Mouse (Mus musculus) liver, embryonic 11.5 days (tissue): ENCODE measurements around the gene Abcc8. TPM values are rescaled to one million over a fixed set of nuclear protein-coding genes. Genes with fewer than 3 reads are reported as not detected.

Source experiments
- ATAC-seq: fragments of 200-750 bp; cut with Nextera tagmentation; replicated peaks from 2 replicates; pipeline ENCODE4 v1.8.0; 2017; ENCODE audit warnings: moderate number of reproducible peaks, mild to moderate bottlenecking, moderate TSS enrichment, moderate library complexity; ENCODE audit not compliant: low FRiP score
- DNase-seq: peaks from one replicate; pipeline ENCODE4 v3.0.0-alpha.2; 2017; ENCODE audit warnings: low spot score
- H3K27ac ChIP-seq: fragments of 300-500 bp; sonication (generic); 2 replicates; pipeline ENCODE4 v1.5.1; 2014; ENCODE audit warnings: mild to moderate bottlenecking, low read depth, low read length, control low read depth
- H3K27me3 ChIP-seq: fragments of 300-500 bp; sonication (generic); replicated peaks from 2 replicates; pipeline ENCODE4 v1.6.1; 2014; ENCODE audit warnings: low read length, mixed read lengths; ENCODE audit not compliant: control insufficient read depth, insufficient read depth
- H3K36me3 ChIP-seq: fragments of 300-500 bp; sonication (generic); 2 replicates; pipeline ENCODE4 v1.6.1; 2014; ENCODE audit warnings: mild to moderate bottlenecking, low read length, moderate library complexity, mixed read lengths; ENCODE audit not compliant: control insufficient read depth, insufficient read depth
- H3K4me1 ChIP-seq: fragments of 300-500 bp; sonication (generic); replicated peaks from 2 replicates; pipeline ENCODE4 v1.6.1; 2014; ENCODE audit warnings: low read length, mixed read lengths; ENCODE audit not compliant: control insufficient read depth, insufficient read depth
- H3K4me2 ChIP-seq: fragments of 300-500 bp; sonication (generic); 2 replicates; pipeline ENCODE4 v1.6.1; 2014; ENCODE audit warnings: mild to moderate bottlenecking, control low read depth, moderate library complexity
- H3K4me3 ChIP-seq: fragments of 300-500 bp; sonication (generic); 2 replicates; pipeline ENCODE4 v1.5.1; 2014; ENCODE audit warnings: low read depth, low read length, control low read depth
- H3K9ac ChIP-seq: fragments of 300-500 bp; sonication (generic); 2 replicates; pipeline ENCODE4 v1.6.1; 2014; ENCODE audit warnings: low read depth, low read length, control low read depth
- H3K9me3 ChIP-seq: fragments of 300-500 bp; sonication (generic); 2 replicates; pipeline ENCODE4 v1.6.1; 2016; ENCODE audit warnings: low read length, inconsistent platforms, mixed read lengths; ENCODE audit not compliant: control insufficient read depth
- WGBS: fragments of 180-500 bp; shearing (Covaris S2); extraction: QIAGEN DNeasy Blood & Tissue Kit; methylation state at CpG from one replicate; pipeline ENCODE4 v1.1.7; 2014; 5-methylcytosine and 5-hydroxymethylcytosine counted together
- polyA plus RNA-seq: library from polyadenylated mRNA; unstranded; fragments of >200 nt; fragmentation: Nextera tagmentation; extraction: Ambion mirVana; gene quantifications from 2 replicates; pipeline ENCODE4 v1.2.1, GENCODE M21; 2014

Abcc8 gene
- polyA plus RNA-seq, 1 experiment from 2014 or later, result 0.71 TPM

DNA sequence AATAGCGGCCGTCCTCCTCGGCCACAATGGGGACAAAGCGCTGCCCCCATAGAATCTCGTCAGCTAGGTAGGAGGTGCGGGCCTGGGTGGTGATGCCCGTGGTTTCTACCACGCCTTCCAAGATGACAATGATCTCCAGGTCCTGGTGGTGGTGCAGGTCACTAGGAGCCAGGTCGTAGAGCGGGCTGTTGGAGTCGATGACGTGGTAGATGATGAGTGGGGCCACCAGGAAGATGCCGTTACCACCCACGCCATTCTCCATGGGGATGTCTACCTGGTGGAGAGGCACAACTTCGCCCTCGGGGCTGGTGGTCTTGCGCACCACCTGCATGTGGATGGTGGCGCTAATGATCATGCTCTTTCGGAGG is 80.9 kb downstream of the Abcc8 start:
- Histone ChIP-seq H3K9me3 (no peaks in the 10 kb centered on the region), H3K4me1 (peaks cover 4% of the 10 kb centered on the region; the same call in 1 of the 2 replicates), H3K27me3 (peaks cover 27% of the 10 kb centered on the region), H3K4me3 (no peak overlapping the region), H3K27ac (no peak overlapping the region), H3K36me3 (no peaks in the 10 kb centered on the region), H3K9ac (no peak overlapping the region), H3K4me2 (no peak overlapping the region)
- ATAC-seq (no peak), DNase-seq (no peak)
- WGBS, result 89% methylated on average over 19 of the region's 19 CpGs

DNA sequence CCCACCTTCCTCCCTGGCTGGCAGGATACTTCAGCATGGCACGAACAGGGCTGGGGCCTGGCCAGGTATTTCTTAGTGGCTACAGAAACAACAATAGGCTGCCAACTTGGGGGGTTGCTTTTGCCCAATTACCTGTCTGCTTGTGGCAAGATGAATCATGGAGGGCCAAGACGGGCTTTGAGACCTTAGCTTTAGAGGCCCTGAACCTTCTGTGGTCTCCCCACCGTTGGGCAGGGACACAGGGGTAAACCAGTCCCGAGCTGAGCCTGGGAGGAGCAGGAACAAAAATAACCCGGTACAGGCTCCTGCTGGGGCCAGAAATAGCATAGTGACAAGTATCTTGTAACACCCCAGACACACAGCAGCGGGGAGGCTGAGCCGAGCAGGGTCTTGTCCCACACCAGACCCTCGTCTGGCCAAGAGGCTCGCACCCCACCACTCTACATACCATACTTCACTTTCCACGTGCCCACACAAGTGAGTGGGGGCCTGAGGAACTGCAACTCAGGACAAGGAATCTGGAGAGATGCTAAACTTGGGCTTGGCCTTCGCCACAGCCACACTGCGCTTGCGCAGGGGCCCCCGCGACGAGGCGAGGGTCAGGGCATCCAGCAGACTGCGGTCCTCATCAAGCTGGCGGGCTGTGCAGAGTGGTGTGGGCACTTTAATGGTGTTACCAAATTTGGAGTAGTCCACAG is 81.5 kb downstream of the Abcc8 start:
- Histone ChIP-seq H3K4me1 (peaks cover 4% of the 10 kb centered on the region; the same call in 1 of the 2 replicates), H3K27me3 (peaks cover 27% of the 10 kb centered on the region), H3K9ac (no peak overlapping the region), H3K4me2 (no peak overlapping the region), H3K4me3 (no peak overlapping the region), H3K27ac (no peak overlapping the region), H3K9me3 (no peaks in the 10 kb centered on the region), H3K36me3 (no peaks in the 10 kb centered on the region)
- 76% methylated on average over 19 of the region's 19 CpGs for WGBS
- DNase-seq, result no peak
- no peak for ATAC-seq

DNA sequence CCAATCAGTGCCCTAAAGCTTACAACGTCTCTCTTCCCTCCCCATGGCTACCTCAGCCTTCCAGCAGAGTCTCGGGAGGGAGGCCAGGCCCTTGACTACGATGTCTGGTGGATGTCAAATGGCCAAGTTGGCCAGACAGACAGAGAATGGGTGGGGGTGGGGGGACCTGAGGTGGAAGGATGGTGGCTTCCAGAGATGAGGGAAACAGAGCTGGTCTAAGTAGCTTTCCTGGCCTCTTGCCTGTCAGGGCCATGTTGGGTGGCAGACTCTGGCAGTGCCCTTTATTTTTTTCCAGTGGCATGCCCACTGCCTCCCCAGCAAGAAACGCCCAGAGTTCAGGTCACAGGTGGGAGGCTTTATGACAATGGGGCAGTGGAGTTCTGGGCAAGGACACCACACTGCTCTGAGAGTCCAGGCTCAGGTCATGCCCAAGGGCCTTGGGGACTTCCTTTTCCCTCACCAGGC is 82.5 kb downstream of the Abcc8 start:
- no peak overlapping the region for H3K9ac ChIP-seq
- WGBS, result 53% methylated on average over 4 of the region's 4 CpGs
- no peaks in the 10 kb centered on the region for H3K9me3 ChIP-seq
- DNase-seq (no peak), ATAC-seq (no peak)
- peaks cover 4% of the 10 kb centered on the region; the same call in 1 of the 2 replicates for H3K4me1 ChIP-seq
- H3K36me3 ChIP-seq, result no peaks in the 10 kb centered on the region
- no peak overlapping the region for H3K4me3 ChIP-seq
- H3K4me2 ChIP-seq, result no peak overlapping the region
- H3K27ac ChIP-seq, result no peak overlapping the region
- H3K27me3 ChIP-seq, result peaks cover 30% of the 10 kb centered on the region

DNA sequence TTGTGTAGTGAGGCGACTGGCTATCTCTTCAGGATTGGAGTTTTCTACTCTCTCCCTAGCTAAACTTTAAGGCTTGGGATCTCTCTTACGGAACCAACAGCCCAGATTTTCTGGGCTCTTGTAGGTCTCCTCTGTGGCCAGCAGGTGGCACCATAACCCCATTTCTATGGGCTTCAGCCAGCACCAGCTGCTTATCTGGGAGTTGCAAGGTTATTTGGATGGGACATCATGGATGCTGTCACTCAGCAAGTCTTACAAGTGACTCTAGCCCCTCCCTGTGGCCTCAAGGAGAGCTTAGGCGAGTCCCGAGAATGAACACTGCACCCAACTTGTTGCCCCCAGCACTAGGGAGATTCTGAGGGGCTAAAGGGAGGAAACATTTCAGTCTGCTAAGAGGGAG is 83.7 kb downstream of the Abcc8 start:
- peaks cover 4% of the 10 kb centered on the region; the same call in 1 of the 2 replicates for H3K4me1 ChIP-seq
- no peak for ATAC-seq
- peak; percentile 48 for DNase-seq
- no peaks in the 10 kb centered on the region for H3K36me3 ChIP-seq
- H3K27ac ChIP-seq, result no peak overlapping the region
- H3K9me3 ChIP-seq, result no peaks in the 10 kb centered on the region
- H3K4me2 ChIP-seq, result no peak overlapping the region
- WGBS, result 8% methylated on average over 4 of the region's 4 CpGs
- peaks cover 30% of the 10 kb centered on the region for H3K27me3 ChIP-seq
- H3K9ac ChIP-seq, result no peak overlapping the region
- H3K4me3 ChIP-seq, result no peak overlapping the region

DNA sequence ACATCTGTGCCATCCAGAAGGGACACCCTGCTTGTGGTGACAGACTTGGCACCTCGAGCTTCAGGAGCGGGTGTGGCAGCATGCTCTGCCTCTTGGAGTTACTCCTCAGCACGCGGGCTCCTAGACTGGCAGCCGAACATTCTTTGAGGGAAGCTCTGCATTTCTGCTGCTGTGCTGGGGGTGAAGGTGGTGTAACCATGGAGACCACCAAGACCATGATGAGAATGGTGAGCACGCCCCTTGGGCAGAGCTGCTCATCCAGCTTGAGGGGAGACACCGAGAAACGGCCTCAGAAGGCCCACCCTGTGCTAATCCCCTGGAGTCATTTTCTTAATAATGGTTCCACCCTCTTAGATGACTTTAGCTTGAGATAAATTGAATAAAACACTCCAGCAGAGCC is 87.0 kb downstream of the Abcc8 start:
- Histone ChIP-seq H3K9ac (no peak overlapping the region), H3K27ac (no peak overlapping the region), H3K4me1 (no peaks in the 10 kb centered on the region), H3K4me2 (no peak overlapping the region), H3K36me3 (no peaks in the 10 kb centered on the region), H3K27me3 (peaks cover 10% of the 10 kb centered on the region), H3K4me3 (no peak overlapping the region), H3K9me3 (no peaks in the 10 kb centered on the region)
- ATAC-seq, result no peak
- no peak for DNase-seq
- WGBS, result 55% methylated on average over 8 of the region's 8 CpGs

DNA sequence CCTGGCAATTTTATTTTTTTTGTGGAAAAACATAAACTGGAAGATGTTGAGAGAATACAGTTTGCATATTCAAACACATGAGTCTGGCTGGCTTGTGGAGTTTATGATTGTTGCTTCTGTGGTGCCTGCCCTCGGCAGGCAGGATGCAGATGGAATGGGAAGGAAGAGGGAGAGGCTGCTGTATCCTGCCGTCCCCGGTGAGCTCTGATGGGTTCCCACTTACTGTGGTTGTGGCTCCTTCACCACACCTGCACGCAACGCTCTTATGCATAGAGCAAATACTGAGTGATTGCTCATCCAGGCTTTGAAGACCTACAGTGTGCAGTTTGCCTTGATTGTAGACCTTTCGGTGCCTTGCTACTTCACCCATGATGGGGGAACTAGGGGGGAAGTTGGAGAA is 91.6 kb downstream of the Abcc8 start:
- H3K4me2 ChIP-seq, result no peak overlapping the region
- no peak overlapping the region for H3K27ac ChIP-seq
- H3K4me3 ChIP-seq, result no peak overlapping the region
- peaks cover 3% of the 10 kb centered on the region for H3K27me3 ChIP-seq
- DNase-seq (no peak), ATAC-seq (no peak)
- H3K9ac ChIP-seq, result no peak overlapping the region
- H3K36me3 ChIP-seq, result peaks cover 12% of the 10 kb centered on the region
- no peaks in the 10 kb centered on the region for H3K9me3 ChIP-seq
- 71% methylated on average over 6 of the region's 6 CpGs for WGBS
- H3K4me1 ChIP-seq, result 0 out of 2 replicates have a peak, but pooled peaks cover 2% of the 10 kb centered on the region

DNA sequence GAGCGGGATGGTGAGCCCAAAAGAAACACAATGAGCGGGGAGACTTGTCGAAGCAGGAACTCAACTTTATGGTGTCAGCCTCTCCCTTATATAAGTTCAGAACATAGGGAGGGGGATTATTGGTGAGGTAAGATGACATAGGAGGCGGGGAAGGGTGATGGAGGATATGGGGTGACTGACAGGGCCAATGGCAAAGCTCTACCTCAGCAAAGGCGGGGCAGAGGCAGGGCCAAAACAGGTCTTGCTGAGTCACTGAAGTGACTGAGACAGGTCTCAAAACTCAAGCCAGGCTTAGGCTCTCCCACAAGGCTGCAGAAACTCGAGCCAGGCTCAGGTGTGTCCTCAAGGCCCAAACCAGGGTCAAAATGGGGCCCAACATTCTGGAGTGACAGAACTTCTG is 93.5 kb downstream of the Abcc8 start:
- WGBS, result 83% methylated on average over 6 of the region's 6 CpGs
- ATAC-seq, result no peak

DNA sequence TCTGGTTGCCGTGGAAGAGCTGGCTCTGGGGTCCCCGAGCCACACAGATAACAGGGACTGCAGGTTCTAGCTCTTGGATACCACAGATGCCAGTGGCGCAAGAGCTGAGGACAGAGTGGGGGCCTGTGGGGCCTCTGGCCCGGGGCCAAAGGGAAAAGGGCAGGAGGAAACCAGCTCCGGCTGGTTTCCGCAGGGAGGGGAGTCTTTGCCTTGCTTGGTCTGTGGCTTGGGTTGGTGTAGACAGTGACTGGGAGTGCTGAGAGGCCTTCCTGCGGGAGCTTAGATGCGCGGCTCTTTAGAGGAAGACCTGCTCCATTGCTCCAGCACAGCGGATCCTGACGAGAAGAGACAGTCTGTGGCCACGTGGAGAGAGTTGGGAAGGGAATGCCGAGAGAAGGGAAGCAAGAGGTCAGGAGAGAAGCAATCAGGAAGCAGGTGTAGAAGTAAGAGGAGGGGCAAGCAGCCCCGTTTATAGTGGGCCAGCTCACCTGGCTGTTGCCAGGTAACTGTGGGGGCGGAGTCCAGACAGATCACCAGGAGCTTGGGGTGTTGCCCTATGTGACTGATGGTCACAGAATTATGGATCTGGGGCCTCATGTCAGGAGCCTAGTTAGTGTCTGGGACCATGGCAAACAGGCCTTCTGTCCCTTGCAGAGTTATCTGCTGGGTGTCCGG is 94.9 kb downstream of the Abcc8 start:
- no peak for DNase-seq
- Histone ChIP-seq H3K9me3 (no peaks in the 10 kb centered on the region), H3K27ac (no peak overlapping the region), H3K4me2 (no peak overlapping the region), H3K4me1 (0 out of 2 replicates have a peak, but pooled peaks cover 2% of the 10 kb centered on the region), H3K9ac (no peak overlapping the region), H3K4me3 (no peak overlapping the region), H3K36me3 (peaks cover 32% of the 10 kb centered on the region), H3K27me3 (no peaks in the 10 kb centered on the region)
- no peak for ATAC-seq
- 75% methylated on average over 16 of the region's 16 CpGs for WGBS

More for the DNA sequence above, 93.5 kb downstream of the Abcc8 start:
- no peak for DNase-seq
- 0 out of 2 replicates have a peak, but pooled peaks cover 2% of the 10 kb centered on the region for H3K4me1 ChIP-seq
- no peaks in the 10 kb centered on the region for H3K27me3 ChIP-seq
- no peak overlapping the region for H3K27ac ChIP-seq
- H3K9me3 ChIP-seq, result no peaks in the 10 kb centered on the region
- peaks cover 26% of the 10 kb centered on the region for H3K36me3 ChIP-seq
- no peak overlapping the region for H3K9ac ChIP-seq
- H3K4me3 ChIP-seq, result no peak overlapping the region
- H3K4me2 ChIP-seq, result no peak overlapping the region

DNA sequence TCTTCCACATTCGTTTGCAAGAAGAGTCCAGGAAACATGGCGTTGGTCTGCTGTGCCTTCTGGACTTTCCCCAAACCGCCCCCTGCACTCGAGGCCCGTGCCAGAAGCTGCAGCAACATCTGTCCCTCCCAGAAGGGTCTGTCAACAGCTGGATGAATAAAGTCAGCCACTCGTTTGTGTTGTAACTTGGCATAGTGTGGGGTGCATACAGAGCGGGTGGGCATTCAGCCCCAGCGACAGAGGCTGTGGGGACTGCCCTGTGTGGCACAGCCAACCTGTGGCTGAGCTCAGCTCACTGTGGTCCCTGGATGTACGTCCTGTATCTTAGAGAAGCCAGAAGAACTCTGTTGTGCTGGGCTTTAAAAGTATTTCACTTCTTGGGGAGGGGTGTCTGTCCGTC is 95.8 kb downstream of the Abcc8 start:
- no peak for DNase-seq
- ATAC-seq, result no peak
- WGBS, result 85% methylated on average over 10 of the region's 10 CpGs
- Histone ChIP-seq H3K9ac (no peak overlapping the region), H3K4me1 (0 out of 2 replicates have a peak, but pooled peaks cover 2% of the 10 kb centered on the region), H3K27ac (no peak overlapping the region), H3K9me3 (no peaks in the 10 kb centered on the region), H3K4me2 (no peak overlapping the region), H3K36me3 (peaks cover 38% of the 10 kb centered on the region), H3K27me3 (no peaks in the 10 kb centered on the region), H3K4me3 (no peak overlapping the region)
